Mouse (Mus musculus) stomach, postnatal 0 days (tissue): ENCODE measurements around the gene Fam20b.

Source experiments
- CTCF ChIP-seq: IDR thresholded peaks from 2 replicates; pipeline ENCODE4 v1.5.1; 2016; ENCODE audit warnings: antibody characterized with exemption, low read depth, mild to moderate bottlenecking, moderate library complexity
- EP300 ChIP-seq: optimal IDR thresholded peaks from 2 replicates; pipeline ENCODE3; 2016; ENCODE audit warnings: antibody characterized with exemption

DNA sequence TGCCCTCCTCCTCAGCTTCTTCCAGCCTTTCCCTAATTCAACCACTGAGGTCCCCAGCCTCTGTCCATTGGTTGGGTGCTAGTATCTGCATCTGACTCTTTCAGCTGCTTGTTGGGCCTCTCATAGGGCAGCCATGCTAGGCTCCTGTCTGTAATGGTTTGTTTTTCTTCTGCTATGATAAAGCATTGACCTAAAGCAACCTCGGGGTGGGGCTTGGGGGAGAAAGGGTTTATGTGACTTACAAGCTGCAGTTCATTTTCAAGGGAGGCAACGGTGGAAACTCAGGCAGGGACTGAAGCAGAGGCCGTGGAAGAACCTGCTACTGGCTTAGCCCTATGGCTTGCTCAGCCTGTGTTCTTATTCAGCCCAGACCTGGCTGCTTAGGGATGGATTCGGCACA, 31.4 kb upstream of the Fam20b start:
- TF ChIP-seq CTCF (no peak), EP300 (no peak)
